Mouse (Mus musculus) gastrocnemius, adult 2 months (tissue): ENCODE data around the gene Spire2. TPM values are rescaled to one million over a fixed set of nuclear protein-coding genes. Genes with fewer than 3 reads are reported as not detected.

Experiments
- DNase-seq: peaks from one replicate; pipeline ENCODE4 v3.0.0; 2022
- H3K27ac ChIP-seq: fragments of 200-600 bp; 2 replicates; pipeline ENCODE4 v1.8.1; 2022; ENCODE audit warnings: mild to moderate bottlenecking
- H3K4me3 ChIP-seq: fragments of 200-600 bp; 2 replicates; pipeline ENCODE4 v1.8.1; 2022; ENCODE audit warnings: mild to moderate bottlenecking, moderate library complexity
- CTCF ChIP-seq: fragments of 200-600 bp; IDR thresholded peaks from 2 replicates; pipeline ENCODE4 v1.8.1; 2022; ENCODE audit warnings: antibody characterized with exemption, mild to moderate bottlenecking, moderate library complexity
- intact Hi-C: fragments of 180-260 bp; cut with DNase I; formaldehyde crosslinking; loops from one replicate; pipeline ENCODE4 v1.15.1; 2025
- total RNA-seq, 2 experiments: library from RNA; stranded (reverse); gene quantifications; 2 replicates each; pipeline ENCODE4 v1.2.3; 2021

The Spire2 gene
- total RNA-seq, 2 experiments from 2014 or later: not detected

DNA sequence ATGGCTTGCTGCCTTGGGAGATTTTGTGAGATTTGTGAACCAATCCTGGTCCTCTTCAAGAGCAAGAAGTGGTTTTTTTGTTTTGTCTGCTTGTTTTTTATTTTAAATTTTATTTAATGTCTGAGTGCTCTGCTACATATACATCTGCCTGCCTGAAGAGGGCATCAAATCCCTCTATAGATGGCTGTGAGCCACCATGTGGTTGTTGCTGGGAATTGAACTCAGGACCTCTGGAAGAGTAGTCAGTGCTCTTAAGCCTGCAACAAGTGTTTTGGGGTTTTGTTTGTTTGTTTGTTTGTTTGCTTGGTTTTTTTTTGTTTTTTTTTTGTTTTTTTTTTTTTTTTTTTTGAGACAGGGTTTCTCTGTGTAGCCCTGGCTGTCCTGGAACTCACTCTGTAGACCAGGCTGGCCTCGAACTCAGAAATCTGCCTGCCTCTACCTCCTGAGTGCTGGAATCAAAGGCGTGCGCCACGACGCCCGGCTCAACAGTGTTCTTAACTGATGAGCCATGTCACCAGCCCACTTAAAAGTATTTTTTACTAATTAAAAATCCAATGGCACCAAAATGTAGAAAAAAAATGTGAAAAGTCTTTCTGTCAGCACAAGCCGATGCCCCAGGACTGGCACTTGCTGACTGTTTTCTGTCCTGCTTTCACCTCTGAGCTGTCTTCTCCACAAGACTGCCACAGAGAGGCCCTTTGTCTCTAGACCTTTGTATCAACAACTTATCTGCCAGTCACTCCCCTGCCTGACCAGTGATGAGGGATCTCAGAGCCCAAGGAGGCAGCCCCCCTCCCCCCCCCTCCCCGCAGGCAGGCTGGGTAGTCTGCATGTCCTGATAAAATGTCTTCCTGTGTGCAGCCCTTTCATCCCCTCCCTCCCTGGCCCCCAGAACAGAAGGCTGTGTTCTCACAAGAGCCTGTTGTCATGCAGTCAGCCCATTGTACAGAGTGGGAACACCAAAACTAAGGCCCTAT, 83.7 kb downstream of the Spire2 start:
- TF ChIP-seq CTCF: no peak
- H3K27ac ChIP-seq: no peak overlapping the region
- no peak for DNase-seq
- intact Hi-C loops: no loop called here
- no peak overlapping the region for H3K4me3 ChIP-seq

DNA sequence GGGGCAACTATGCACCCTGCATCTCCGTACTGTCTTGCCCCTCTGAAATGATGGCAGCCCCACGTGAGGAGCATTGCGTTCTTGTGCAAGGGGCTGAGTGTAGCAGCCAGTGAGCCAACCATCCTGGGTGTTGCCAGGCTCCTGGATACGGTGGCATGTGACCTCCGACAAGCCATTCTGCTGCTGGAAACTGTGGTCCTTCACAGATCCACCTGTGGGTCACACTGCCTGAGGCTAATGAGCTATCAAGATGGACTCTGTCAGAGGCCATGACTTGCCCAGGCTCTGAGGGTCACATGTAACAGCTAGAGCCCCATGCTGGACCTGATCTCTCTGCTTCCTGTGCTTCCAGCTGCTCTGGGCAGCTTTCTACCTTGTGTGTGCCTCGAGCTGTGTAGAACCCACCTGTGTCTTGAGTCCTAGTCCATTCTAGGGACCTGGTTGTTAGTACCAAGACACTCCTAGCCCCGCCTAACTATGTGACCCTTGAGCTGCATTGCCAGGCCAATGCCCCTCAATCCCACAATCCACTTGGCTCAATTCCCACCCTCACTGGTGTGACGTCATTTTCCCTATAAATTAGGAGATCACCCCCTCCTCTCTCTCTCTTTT, 84.5 kb downstream of the Spire2 start:
- Histone ChIP-seq H3K4me3 (no peak overlapping the region), H3K27ac (no peak overlapping the region)
- intact Hi-C loops: no loop called here
- no peak for DNase-seq
- TF ChIP-seq CTCF: no peak

Other genes with a start within 250 kb of the Spire2 start
- 100 to 1,000 TPM; 389 to 466 TPM for gene Rpl13, start 230.4 kb upstream of the Spire2 start, total RNA-seq
- gene Cpne7, start 215.3 kb upstream of the Spire2 start, total RNA-seq: under 1 TPM; 0.13 to 0.20 TPM
- gene Sult5a1, start 174.4 kb upstream of the Spire2 start, total RNA-seq: 1 to 10 TPM; 2.1 to 2.5 TPM
- 10 to 100 TPM; 13.6 to 16.7 TPM for gene Dpep1, start 146.5 kb upstream of the Spire2 start, total RNA-seq
- 10 to 100 TPM; 42.6 to 43.8 TPM for gene Chmp1a, start 120.0 kb upstream of the Spire2 start, total RNA-seq
- 1 to 10 TPM; 1.2 to 1.8 TPM for gene Spata33, start 119.9 kb upstream of the Spire2 start, total RNA-seq
- gene Cdk10, start 107.9 kb upstream of the Spire2 start, total RNA-seq: 10 to 100 TPM; 13.0 to 15.2 TPM
- gene Spata2l, start 96.5 kb upstream of the Spire2 start, total RNA-seq: 1 to 10 TPM; 1.5 to 2.3 TPM
- 1 to 10 TPM; 5.2 to 8.1 TPM for gene Zfp276, start 78.5 kb upstream of the Spire2 start, total RNA-seq
- gene Vps9d1, start 78.4 kb upstream of the Spire2 start, total RNA-seq: 10 to 100 TPM; 17.7 to 18.3 TPM
- gene Fanca, start 14.1 kb upstream of the Spire2 start, total RNA-seq: not detected
- 100 to 1,000 TPM; 134 to 140 TPM for gene Tcf25, start 41.0 kb downstream of the Spire2 start, total RNA-seq
- gene Mc1r, start 74.4 kb downstream of the Spire2 start, total RNA-seq: not detected
- gene Tubb3, start 78.7 kb downstream of the Spire2 start, total RNA-seq: not detected
- 10 to 100 TPM; 38.5 to 39.1 TPM for gene Def8, start 90.8 kb downstream of the Spire2 start, total RNA-seq
- gene Afg3l1, start 145.2 kb downstream of the Spire2 start, total RNA-seq: 10 to 100 TPM; 37.5 to 44.5 TPM
- not detected for gene Dbndd1, start 182.8 kb downstream of the Spire2 start, total RNA-seq
- gene Gas8, start 186.1 kb downstream of the Spire2 start, total RNA-seq: 1 to 10 TPM; 3.7 to 4.2 TPM